Mouse (Mus musculus) neural tube, embryonic 13.5 days (tissue): ENCODE measurements around the gene Kirrel. TPM values are rescaled to one million over a fixed set of nuclear protein-coding genes. Genes with fewer than 3 reads are reported as not detected.

Experiments
- ATAC-seq: fragments of 200-750 bp; cut with Nextera tagmentation; 2 replicates; pipeline ENCODE4 v1.8.0; 2017; ENCODE audit warnings: low read depth, mild to moderate bottlenecking, moderate TSS enrichment, moderate library complexity
- H3K27ac ChIP-seq: fragments of 300-500 bp; sonication (generic); replicated peaks from 2 replicates; pipeline ENCODE4 v1.5.1; 2015; ENCODE audit warnings: moderate library complexity, mild to moderate bottlenecking, inconsistent platforms
- H3K27me3 ChIP-seq: fragments of 300-500 bp; sonication (generic); 2 replicates; pipeline ENCODE4 v1.6.1; 2015; ENCODE audit warnings: mild to moderate bottlenecking, inconsistent platforms
- H3K36me3 ChIP-seq: fragments of 300-500 bp; sonication (generic); 2 replicates; pipeline ENCODE4 v1.6.1; 2015; ENCODE audit warnings: mild to moderate bottlenecking, inconsistent platforms
- H3K4me1 ChIP-seq: fragments of 300-500 bp; sonication (generic); replicated peaks from 2 replicates; pipeline ENCODE4 v1.6.1; 2015; ENCODE audit warnings: inconsistent platforms
- H3K4me2 ChIP-seq: fragments of 300-500 bp; sonication (generic); 2 replicates; pipeline ENCODE4 v1.6.1; 2015; ENCODE audit warnings: inconsistent platforms, mild to moderate bottlenecking, moderate library complexity
- H3K4me3 ChIP-seq: fragments of 300-500 bp; sonication (generic); 2 replicates; pipeline ENCODE4 v1.5.1; 2015; ENCODE audit warnings: mild to moderate bottlenecking, inconsistent platforms
- H3K9ac ChIP-seq: fragments of 300-500 bp; sonication (generic); 2 replicates; pipeline ENCODE4 v1.6.1; 2015; ENCODE audit warnings: moderate library complexity, mild to moderate bottlenecking, inconsistent platforms
- H3K9me3 ChIP-seq: fragments of 300-500 bp; sonication (generic); 2 replicates; pipeline ENCODE4 v1.6.1; 2016; ENCODE audit warnings: inconsistent platforms
- WGBS: fragments of 180-500 bp; shearing (Covaris S2); methylation state at CpG from one replicate; pipeline ENCODE4 v1.1.7; 2015; 5-methylcytosine and 5-hydroxymethylcytosine counted together
- polyA plus RNA-seq: library from polyadenylated mRNA; unstranded; fragments of >200 nt; fragmentation: Nextera tagmentation; extraction: Ambion mirVana; gene quantifications from 2 replicates; pipeline ENCODE4 v1.2.1, GENCODE M21; 2015

The Kirrel gene
- polyA plus RNA-seq, 1 experiment from 2014 or later: 9.8 TPM

DNA sequence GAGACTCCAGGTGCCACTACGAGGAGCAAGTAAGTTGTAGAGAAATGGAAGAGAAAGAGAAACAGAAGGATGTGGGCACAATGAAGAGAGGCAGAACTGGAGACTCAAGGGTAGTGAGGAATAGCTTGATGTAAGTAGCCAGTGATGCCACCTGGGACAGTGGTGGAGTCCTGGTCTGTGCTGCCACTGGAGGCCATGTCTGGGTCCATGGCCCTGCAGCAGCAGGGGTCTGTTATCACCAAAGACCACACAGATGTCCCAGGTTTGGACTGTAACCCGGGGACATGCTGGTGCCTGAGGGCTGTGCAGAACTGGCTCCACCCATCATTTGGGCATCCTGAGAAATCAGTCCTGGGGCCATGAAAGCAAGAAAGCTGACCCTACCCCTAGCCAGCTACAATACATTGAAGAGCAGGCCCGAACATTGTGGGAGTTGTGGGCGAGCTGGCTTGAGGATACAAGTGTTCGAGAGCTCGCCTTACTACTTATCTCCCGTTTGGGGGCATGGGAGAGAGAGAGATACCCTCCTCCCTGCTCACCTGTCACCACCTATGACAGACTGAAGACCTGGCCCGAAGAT lies 107.1 kb downstream of the Kirrel start:
- no peak overlapping the region for H3K27ac ChIP-seq
- H3K36me3 ChIP-seq: no peaks in the 10 kb centered on the region
- no peaks in the 10 kb centered on the region for H3K27me3 ChIP-seq
- no peak for ATAC-seq
- whole genome bisulfite sequencing: 91% methylated on average over 8 of the region's 8 CpGs
- no peak overlapping the region for H3K4me2 ChIP-seq
- H3K4me3 ChIP-seq: no peak overlapping the region
- H3K9ac ChIP-seq: no peak overlapping the region
- H3K4me1 ChIP-seq: 0 out of 2 replicates have a peak, but pooled peaks cover 5% of the 10 kb centered on the region
- no peaks in the 10 kb centered on the region for H3K9me3 ChIP-seq

DNA sequence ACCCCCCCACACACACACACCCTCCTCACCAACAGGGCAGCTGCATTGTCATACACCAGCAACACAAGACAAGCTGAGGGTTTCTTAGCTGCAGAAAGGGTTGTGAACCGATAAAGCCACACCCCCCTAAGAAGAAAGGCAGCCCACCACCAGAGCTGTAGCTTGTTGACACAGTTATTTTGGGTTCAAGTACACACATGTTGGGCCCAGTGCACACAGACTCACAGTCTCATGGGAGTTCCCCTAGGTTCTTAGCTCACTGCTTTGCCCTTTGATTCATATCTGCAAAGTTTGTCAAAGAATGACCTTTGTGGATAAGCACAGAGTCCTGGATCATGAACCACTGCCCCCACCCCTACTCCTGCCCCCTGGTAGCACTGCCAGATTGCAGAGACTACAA lies 120.6 kb downstream of the Kirrel start:
- H3K27ac ChIP-seq: no peak overlapping the region
- no peaks in the 10 kb centered on the region for H3K9me3 ChIP-seq
- no peaks in the 10 kb centered on the region for H3K36me3 ChIP-seq
- WGBS: 89% methylated on average over 1 of the region's 1 CpGs
- H3K9ac ChIP-seq: no peak overlapping the region
- H3K27me3 ChIP-seq: no peaks in the 10 kb centered on the region
- no peak overlapping the region for H3K4me2 ChIP-seq
- ATAC-seq: no peak
- no peaks in the 10 kb centered on the region for H3K4me1 ChIP-seq
- H3K4me3 ChIP-seq: no peak overlapping the region

- Histone ChIP-seq H3K9me3 (no peaks in the 10 kb centered on the region), H3K4me2 (no peak overlapping the region), H3K4me1 (no peaks in the 10 kb centered on the region), H3K4me3 (no peak overlapping the region), H3K27me3 (no peaks in the 10 kb centered on the region), H3K36me3 (no peaks in the 10 kb centered on the region), H3K27ac (no peak overlapping the region), H3K9ac (no peak overlapping the region)
- ATAC-seq: no peak
- WGBS: 86% methylated on average over 5 of the region's 5 CpGs
Observed at GRCm38 (mm10) chr3:87047801-87048200, 126.7 kb downstream of the Kirrel start.

GRCm38 (mm10) chr3:87041733-87042132 lies 132.8 kb downstream of the Kirrel start:
- H3K36me3 ChIP-seq: no peaks in the 10 kb centered on the region
- no peaks in the 10 kb centered on the region for H3K9me3 ChIP-seq
- no peak overlapping the region for H3K9ac ChIP-seq
- 84% methylated on average over 2 of the region's 2 CpGs for WGBS
- H3K4me1 ChIP-seq: no peaks in the 10 kb centered on the region
- H3K4me3 ChIP-seq: no peak overlapping the region
- no peak for ATAC-seq
- no peaks in the 10 kb centered on the region for H3K27me3 ChIP-seq
- no peak overlapping the region for H3K27ac ChIP-seq
- H3K4me2 ChIP-seq: no peak overlapping the region

DNA sequence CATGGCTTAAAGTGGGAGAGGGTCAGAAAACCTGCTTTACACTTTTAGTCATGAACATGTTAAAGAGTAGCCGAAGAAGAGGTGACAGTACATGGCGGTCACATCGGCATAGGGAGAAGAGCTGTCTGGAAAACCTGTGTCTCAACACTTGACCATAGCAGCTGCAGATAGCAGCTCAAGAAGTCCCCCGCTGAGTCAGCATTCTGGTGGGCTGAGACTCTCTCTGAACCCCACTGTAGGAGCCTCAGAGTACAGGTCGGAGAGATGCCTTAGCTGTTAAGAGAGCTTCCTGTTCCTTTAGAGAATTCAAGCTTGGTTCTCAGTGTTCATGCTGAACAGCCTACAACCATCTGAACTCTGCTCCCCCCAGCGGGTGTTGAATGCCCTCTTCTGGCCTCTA lies 136.0 kb downstream of the Kirrel start:
- H3K27me3 ChIP-seq: no peaks in the 10 kb centered on the region
- H3K4me2 ChIP-seq: no peak overlapping the region
- H3K4me1 ChIP-seq: no peaks in the 10 kb centered on the region
- H3K36me3 ChIP-seq: no peaks in the 10 kb centered on the region
- 85% methylated on average over 6 of the region's 6 CpGs for WGBS
- H3K9me3 ChIP-seq: no peaks in the 10 kb centered on the region
- no peak overlapping the region for H3K9ac ChIP-seq
- no peak for ATAC-seq
- H3K4me3 ChIP-seq: no peak overlapping the region
- no peak overlapping the region for H3K27ac ChIP-seq

GRCm38 (mm10) chr3:87034061-87034460 lies 140.5 kb downstream of the Kirrel start:
- Histone ChIP-seq H3K27me3 (no peaks in the 10 kb centered on the region), H3K9me3 (no peaks in the 10 kb centered on the region), H3K36me3 (no peaks in the 10 kb centered on the region), H3K9ac (no peak overlapping the region), H3K4me3 (no peak overlapping the region), H3K4me2 (no peak overlapping the region), H3K27ac (no peak overlapping the region), H3K4me1 (no peaks in the 10 kb centered on the region)
- WGBS: 90% methylated on average over 4 of the region's 4 CpGs
- no peak for ATAC-seq

GRCm38 (mm10) chr3:87033357-87033756 lies 141.2 kb downstream of the Kirrel start:
- Histone ChIP-seq H3K4me1 (no peaks in the 10 kb centered on the region), H3K27ac (no peak overlapping the region), H3K4me3 (no peak overlapping the region), H3K27me3 (no peaks in the 10 kb centered on the region), H3K9me3 (no peaks in the 10 kb centered on the region), H3K9ac (no peak overlapping the region), H3K4me2 (no peak overlapping the region), H3K36me3 (no peaks in the 10 kb centered on the region)
- 29% methylated on average over 8 of the region's 8 CpGs for WGBS
- ATAC-seq: no peak

DNA sequence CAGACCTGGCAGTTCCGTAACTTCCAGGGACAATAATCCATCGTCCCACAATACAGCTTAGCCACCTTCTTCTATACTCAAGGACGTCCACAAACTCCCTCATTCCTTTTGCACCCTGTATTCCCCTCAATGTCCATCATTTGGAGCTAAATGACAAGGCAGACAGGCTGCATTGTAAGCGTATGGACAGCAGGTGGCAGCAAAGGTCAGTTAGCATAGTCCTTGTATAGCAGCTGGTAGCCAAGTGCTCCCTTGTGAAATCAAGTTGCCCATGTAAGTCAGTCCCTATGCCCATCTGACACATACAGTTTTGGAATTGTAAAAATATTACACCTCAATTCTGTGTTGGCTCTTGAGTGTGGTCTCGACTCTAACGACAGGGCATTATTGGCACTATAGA lies 143.7 kb downstream of the Kirrel start:
- H3K4me2 ChIP-seq: no peak overlapping the region
- peak; percentile 78 for ATAC-seq
- H3K9ac ChIP-seq: no peak overlapping the region
- H3K4me3 ChIP-seq: no peak overlapping the region
- WGBS: 18% methylated on average over 6 of the region's 6 CpGs
- no peaks in the 10 kb centered on the region for H3K36me3 ChIP-seq
- H3K4me1 ChIP-seq: no peaks in the 10 kb centered on the region
- no peaks in the 10 kb centered on the region for H3K27me3 ChIP-seq
- H3K27ac ChIP-seq: no peak overlapping the region
- H3K9me3 ChIP-seq: no peaks in the 10 kb centered on the region

Other genes starting within 250 kb of the Kirrel start
- 80.0 and 86.8 TPM in 2 replicates for gene Cd1d1, start 175.3 kb downstream of the Kirrel start, polyA plus RNA-seq
- gene Fcrls, start 89.0 kb upstream of the Kirrel start, polyA plus RNA-seq: 13.4 and 13.8 TPM in 2 replicates
- gene Cd5l, start 183.1 kb upstream of the Kirrel start, polyA plus RNA-seq: not detected in 2 replicates
- gene Fcrl1, start 201.6 kb upstream of the Kirrel start, polyA plus RNA-seq: 0.17 TPM in 1 of 2 replicates, not detected in the other